In genomic region chr8:100702365-100702764, GRCm38 (mm10) we compare ENCODE assay signal across 17 mouse cellular contexts.
"Had no signal": no experiment of that assay in that cellular context is flagged by ENCODE, and none has a peak within 500 bp of the region (broad histone marks: within the 10 kb centered on the region; RNA-seq: fewer than 3 reads in every experiment).

No protein-coding gene starts in this region.

- DNase-seq: liver, postnatal 0 days; lung, adult 2 months; lung, postnatal 14 days; lung, postnatal 36 days; midbrain, embryonic 14.5 days; right cerebral cortex, postnatal 14 days; thymus, adult 2 months; thymus, postnatal 25 days; thymus, postnatal 4 days had no signal

- H3K4me1 ChIP-seq: liver, embryonic 15.5 days; lung, embryonic 15.5 days; megakaryocyte, embryonic 14.5 days; neural tube, embryonic 12.5 days; stomach, embryonic 15.5 days had no signal

- H3K27me3 ChIP-seq: liver, embryonic 15.5 days; lung, embryonic 15.5 days; megakaryocyte, embryonic 14.5 days; neural tube, embryonic 12.5 days; stomach, embryonic 15.5 days had no signal

- H3K27ac ChIP-seq: liver, embryonic 15.5 days; lung, embryonic 15.5 days; macrophage; neural tube, embryonic 12.5 days; stomach, embryonic 15.5 days; stomach, postnatal 0 days had no signal

- H3K9ac ChIP-seq: liver, embryonic 15.5 days; liver, postnatal 0 days; lung, embryonic 15.5 days; neural tube, embryonic 12.5 days; stomach, embryonic 15.5 days had no signal

- H3K36me3 ChIP-seq: liver, embryonic 15.5 days; lung, embryonic 15.5 days; neural tube, embryonic 12.5 days; stomach, embryonic 15.5 days had no signal

- ATAC-seq: liver, postnatal 0 days; lung, postnatal 0 days had no signal

- H3K9me3 ChIP-seq: liver, embryonic 15.5 days; lung, embryonic 15.5 days; megakaryocyte, embryonic 14.5 days; neural tube, embryonic 12.5 days; stomach, embryonic 15.5 days had no signal

- H3K4me3 ChIP-seq: liver, embryonic 15.5 days; lung, embryonic 15.5 days; megakaryocyte, embryonic 14.5 days; neural tube, embryonic 12.5 days; stomach, embryonic 15.5 days had no signal

- H3K4me2 ChIP-seq: liver, embryonic 15.5 days; lung, embryonic 15.5 days; neural tube, embryonic 12.5 days; stomach, embryonic 15.5 days had no signal
